Mouse (Mus musculus): Measurements from ENCODE around the gene Rasgrp1. TPM values are rescaled to one million over a fixed set of nuclear protein-coding genes. Genes with fewer than 3 reads are reported as not detected.
A peak's percentile ranks its signal among the peaks of the same experiment; 100 is the strongest.

Rasgrp1 gene
- polyA plus RNA-seq, 2 experiments: 0.49 to 0.57 TPM

GRCm38 (mm10) chr2:117288291-117288690 lies 54.5 kb downstream of the Rasgrp1 start:
- ATAC-seq (ENCODE audit: insufficient read depth): no peak
- Histone ChIP-seq H3K36me3 (replicated peaks; ENCODE audit: control insufficient read depth, insufficient read depth, low read depth) (no peaks in the 10 kb centered on the region), H3K4me2 (ENCODE audit: low read depth) (no peak overlapping the region), H3K4me3 (ENCODE audit: insufficient read depth in 1 of 2, low read depth in 2 of 2, low read length in 2 of 2) (no peak overlapping the region), H3K27ac (no peak overlapping the region), H3K4me1 (replicated peaks; ENCODE audit: control insufficient read depth in 2 of 2, insufficient read depth in 2 of 2, low read length in 1 of 2) (no peaks in the 10 kb centered on the region), H3K27me3 (ENCODE audit: control insufficient read depth, insufficient read depth, low read length) (no peaks in the 10 kb centered on the region), H3K9me3 (ENCODE audit: control insufficient read depth, low read length) (no peaks in the 10 kb centered on the region), H3K9ac (replicated peaks) (no peak overlapping the region)
- TF ChIP-seq EP300 (IDR thresholded peaks at IDR 0.05; ENCODE audit: low read depth): no peak
- no peak for TF ChIP-seq CTCF (IDR thresholded peaks at IDR 0.05; ENCODE audit: low read depth)
- 64% methylated on average over 7 of the region's 7 CpGs for WGBS (ENCODE audit: insufficient replicate concordance)
- no peak for DNase-seq (ENCODE audit: low read depth in 3 of 3, low spot score in 3 of 3)

- Histone ChIP-seq H3K36me3 (replicated peaks; ENCODE audit: control insufficient read depth, insufficient read depth, low read depth) (peaks cover 10% of the 10 kb centered on the region), H3K27me3 (ENCODE audit: control insufficient read depth, insufficient read depth, low read length) (no peaks in the 10 kb centered on the region), H3K27ac (no peak overlapping the region), H3K9ac (replicated peaks) (no peak overlapping the region), H3K9me3 (ENCODE audit: control insufficient read depth, low read length) (no peaks in the 10 kb centered on the region), H3K4me2 (ENCODE audit: low read depth) (no peak overlapping the region), H3K4me3 (ENCODE audit: insufficient read depth in 1 of 2, low read depth in 2 of 2, low read length in 2 of 2) (no peak overlapping the region), H3K4me1 (replicated peaks; ENCODE audit: control insufficient read depth in 2 of 2, insufficient read depth in 2 of 2, low read length in 1 of 2) (no peaks in the 10 kb centered on the region)
- TF ChIP-seq CTCF (IDR thresholded peaks at IDR 0.05; ENCODE audit: low read depth) (peak; percentile 94), EP300 (IDR thresholded peaks at IDR 0.05; ENCODE audit: low read depth) (no peak)
- WGBS (ENCODE audit: insufficient replicate concordance): 65% methylated on average over 11 of the region's 11 CpGs
- ATAC-seq (ENCODE audit: insufficient read depth): peak; percentile 59; the same call in 1 of the 2 replicates
- DNase-seq (ENCODE audit: low read depth in 3 of 3, low spot score in 3 of 3): peak in 1 of 3 experiments; percentile 11
Measured at GRCm38 (mm10) chr2:117263786-117264408, 78.9 kb downstream of the Rasgrp1 start.

GRCm38 (mm10) chr2:117262184-117262583 lies 80.6 kb downstream of the Rasgrp1 start:
- H3K4me2 ChIP-seq (ENCODE audit: low read depth): no peak overlapping the region
- no peaks in the 10 kb centered on the region for H3K27me3 ChIP-seq (ENCODE audit: control insufficient read depth, insufficient read depth, low read length)
- no peak for DNase-seq (ENCODE audit: low read depth in 3 of 3, low spot score in 3 of 3)
- H3K36me3 ChIP-seq (replicated peaks; ENCODE audit: control insufficient read depth, insufficient read depth, low read depth): peaks cover 10% of the 10 kb centered on the region
- no peak overlapping the region for H3K4me3 ChIP-seq (ENCODE audit: insufficient read depth in 1 of 2, low read depth in 2 of 2, low read length in 2 of 2)
- TF ChIP-seq EP300 (IDR thresholded peaks at IDR 0.05; ENCODE audit: low read depth) (no peak), CTCF (IDR thresholded peaks at IDR 0.05; ENCODE audit: low read depth) (no peak)
- ATAC-seq (ENCODE audit: insufficient read depth): no peak
- H3K4me1 ChIP-seq (replicated peaks; ENCODE audit: control insufficient read depth in 2 of 2, insufficient read depth in 2 of 2, low read length in 1 of 2): no peaks in the 10 kb centered on the region
- H3K9ac ChIP-seq (replicated peaks): no peak overlapping the region
- 74% methylated on average over 5 of the region's 5 CpGs for WGBS (ENCODE audit: insufficient replicate concordance)
- H3K9me3 ChIP-seq (ENCODE audit: control insufficient read depth, low read length): no peaks in the 10 kb centered on the region
- H3K27ac ChIP-seq: no peak overlapping the region

GRCm38 (mm10) chr2:117257617-117258016 lies 85.2 kb downstream of the Rasgrp1 start:
- no peaks in the 10 kb centered on the region for H3K9me3 ChIP-seq (ENCODE audit: control insufficient read depth, low read length)
- H3K9ac ChIP-seq (replicated peaks): no peak overlapping the region
- no peak for ATAC-seq (ENCODE audit: insufficient read depth)
- no peaks in the 10 kb centered on the region for H3K36me3 ChIP-seq (replicated peaks; ENCODE audit: control insufficient read depth, insufficient read depth, low read depth)
- 16% methylated on average over 1 of the region's 1 CpGs for WGBS (ENCODE audit: insufficient replicate concordance)
- no peaks in the 10 kb centered on the region for H3K27me3 ChIP-seq (ENCODE audit: control insufficient read depth, insufficient read depth, low read length)
- H3K4me1 ChIP-seq (replicated peaks; ENCODE audit: control insufficient read depth in 2 of 2, insufficient read depth in 2 of 2, low read length in 1 of 2): no peaks in the 10 kb centered on the region
- DNase-seq (ENCODE audit: low read depth in 3 of 3, low spot score in 3 of 3): no peak
- no peak overlapping the region for H3K27ac ChIP-seq
- no peak overlapping the region for H3K4me3 ChIP-seq (ENCODE audit: insufficient read depth in 1 of 2, low read depth in 2 of 2, low read length in 2 of 2)
- no peak overlapping the region for H3K4me2 ChIP-seq (ENCODE audit: low read depth)
- no peak for TF ChIP-seq CTCF (IDR thresholded peaks at IDR 0.05; ENCODE audit: low read depth)
- TF ChIP-seq EP300 (IDR thresholded peaks at IDR 0.05; ENCODE audit: low read depth): no peak

- Histone ChIP-seq H3K4me3 (ENCODE audit: insufficient read depth in 1 of 2, low read depth in 2 of 2, low read length in 2 of 2) (no peak overlapping the region), H3K4me1 (replicated peaks; ENCODE audit: control insufficient read depth in 2 of 2, insufficient read depth in 2 of 2, low read length in 1 of 2) (peaks cover 0 to 1% of the 10 kb centered on the region in 2 experiments; a peak in 1 of 4 replicates), H3K36me3 (replicated peaks; ENCODE audit: control insufficient read depth, insufficient read depth, low read depth) (no peaks in the 10 kb centered on the region), H3K27ac (no peak overlapping the region), H3K4me2 (ENCODE audit: low read depth) (no peak overlapping the region), H3K27me3 (ENCODE audit: control insufficient read depth, insufficient read depth, low read length) (no peaks in the 10 kb centered on the region), H3K9ac (replicated peaks) (no peak overlapping the region), H3K9me3 (ENCODE audit: control insufficient read depth, low read length) (no peaks in the 10 kb centered on the region)
- TF ChIP-seq CTCF (IDR thresholded peaks at IDR 0.05; ENCODE audit: low read depth) (no peak), EP300 (IDR thresholded peaks at IDR 0.05; ENCODE audit: low read depth) (no peak)
- no peak for DNase-seq (ENCODE audit: low read depth in 3 of 3, low spot score in 3 of 3)
- no peak for ATAC-seq (ENCODE audit: insufficient read depth)
- WGBS (ENCODE audit: insufficient replicate concordance): 63% methylated on average over 2 of the region's 2 CpGs
Measured at GRCm38 (mm10) chr2:117255415-117255814, 87.4 kb downstream of the Rasgrp1 start.
